Mouse (Mus musculus) 416B (cell line): ENCODE results near the gene Hoxc9.
A peak's percentile ranks its signal among the peaks of the same experiment; 100 is the strongest.

ENCODE experiments used
- DNase-seq: peaks from one replicate; pipeline ENCODE4 v3.0.0; 2011; ENCODE audit warnings: low read depth

Gene Hoxc9

DNA sequence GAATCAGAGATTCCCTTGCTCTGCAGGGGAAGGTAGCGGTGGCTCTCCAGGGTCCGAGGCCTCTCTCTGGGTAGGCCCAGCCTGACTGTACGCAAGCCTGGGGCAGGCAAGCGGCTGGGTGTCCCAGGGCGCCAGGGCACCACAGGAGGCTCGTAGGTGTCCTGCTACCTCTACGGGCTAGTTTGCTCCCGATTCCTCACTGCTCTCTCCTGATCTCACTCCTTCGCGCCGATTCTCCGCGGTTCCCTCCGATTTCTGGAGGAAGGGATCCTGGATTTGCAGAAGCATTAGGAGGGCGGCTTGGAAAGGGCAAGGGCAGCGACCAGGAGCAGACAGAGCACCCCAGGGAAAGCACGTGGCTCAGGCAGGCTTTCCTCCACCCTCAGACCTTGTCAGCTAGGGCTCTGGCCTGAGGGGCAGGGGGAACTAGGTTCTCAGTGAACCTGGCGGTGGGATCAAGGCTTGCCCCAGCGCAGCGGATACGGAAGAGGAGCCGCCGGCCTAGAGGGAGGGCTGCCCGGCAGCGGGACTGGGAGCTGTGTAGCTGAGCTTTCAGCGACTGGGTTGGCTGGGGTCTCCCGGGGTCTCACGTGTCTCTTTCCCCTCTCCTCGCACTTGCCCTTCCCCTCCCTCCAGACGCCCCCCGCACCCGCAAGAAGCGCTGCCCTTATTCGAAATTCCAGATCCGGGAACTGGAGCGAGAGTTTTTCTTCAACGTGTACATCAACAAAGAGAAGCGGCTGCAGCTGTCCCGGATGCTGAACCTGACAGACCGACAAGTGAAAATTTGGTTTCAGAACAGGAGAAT lies 20.2 kb upstream of the Hoxc9 start:
- DNase-seq, result no peak

DNA sequence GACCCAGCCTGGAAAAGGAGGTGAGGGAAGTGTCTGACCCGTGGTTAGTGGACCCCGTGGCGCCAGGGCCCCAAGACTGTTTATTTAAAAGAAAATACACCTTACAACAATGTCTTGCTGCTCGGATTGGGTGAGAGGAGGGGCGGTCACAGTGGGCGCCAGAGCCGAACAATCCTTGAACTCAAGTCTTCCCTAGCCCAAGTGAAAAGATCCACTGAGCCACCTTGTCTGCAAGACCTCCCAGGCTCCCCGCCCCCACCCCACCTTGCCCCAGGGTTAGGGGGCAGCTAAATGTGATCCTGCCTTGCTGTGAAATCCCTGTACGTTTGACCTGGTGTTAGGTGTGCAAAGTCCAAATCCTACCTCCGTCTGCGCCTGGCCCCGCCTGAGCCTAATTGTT lies 19.3 kb upstream of the Hoxc9 start:
- DNase-seq, result no peak

DNA sequence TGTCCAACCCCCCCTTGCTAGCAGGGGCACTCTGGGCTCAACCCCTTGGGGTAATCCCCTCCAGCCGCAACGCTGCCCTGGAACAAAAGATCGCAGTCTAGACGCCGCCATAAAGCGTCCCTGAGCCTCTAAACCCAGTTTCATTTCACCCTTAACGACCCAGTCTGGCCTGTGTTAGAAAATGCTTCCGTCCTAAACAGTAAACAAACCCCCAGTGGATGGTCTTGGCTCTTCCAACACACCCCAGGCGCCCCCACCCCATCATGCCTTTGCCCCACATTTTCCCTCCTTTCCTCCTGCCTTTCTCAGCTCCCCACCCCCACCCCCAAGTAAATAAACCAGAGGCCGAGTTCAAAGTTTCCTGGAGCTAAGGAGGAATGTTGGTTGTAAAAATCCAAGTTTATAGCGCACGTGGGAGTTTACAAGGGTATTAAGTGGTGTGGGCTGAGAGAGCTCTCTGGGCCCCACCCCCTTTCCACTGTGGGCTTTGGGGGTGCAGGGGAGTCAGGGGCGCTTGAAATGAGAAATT lies 16.5 kb upstream of the Hoxc9 start:
- no peak for DNase-seq

DNA sequence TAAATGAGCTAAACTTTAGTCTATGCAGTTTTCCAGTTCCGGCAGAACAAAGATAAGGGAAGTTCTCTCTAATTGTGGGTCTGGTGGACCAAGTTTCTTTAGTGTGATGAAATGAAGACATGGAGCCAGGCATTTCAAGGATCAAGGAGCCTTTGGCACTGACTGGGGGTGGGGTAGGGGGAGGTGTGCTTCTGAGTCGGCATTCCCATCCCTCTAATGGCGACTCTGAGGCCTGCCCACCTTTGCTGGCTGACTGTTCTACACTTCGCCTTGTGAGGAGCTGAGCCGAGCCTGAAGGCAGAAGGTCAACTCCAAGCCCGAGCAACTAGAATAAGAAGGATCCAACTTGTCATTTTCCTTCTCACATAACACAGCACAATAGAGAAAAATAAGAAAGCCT lies 14.5 kb upstream of the Hoxc9 start:
- no peak for DNase-seq

DNA sequence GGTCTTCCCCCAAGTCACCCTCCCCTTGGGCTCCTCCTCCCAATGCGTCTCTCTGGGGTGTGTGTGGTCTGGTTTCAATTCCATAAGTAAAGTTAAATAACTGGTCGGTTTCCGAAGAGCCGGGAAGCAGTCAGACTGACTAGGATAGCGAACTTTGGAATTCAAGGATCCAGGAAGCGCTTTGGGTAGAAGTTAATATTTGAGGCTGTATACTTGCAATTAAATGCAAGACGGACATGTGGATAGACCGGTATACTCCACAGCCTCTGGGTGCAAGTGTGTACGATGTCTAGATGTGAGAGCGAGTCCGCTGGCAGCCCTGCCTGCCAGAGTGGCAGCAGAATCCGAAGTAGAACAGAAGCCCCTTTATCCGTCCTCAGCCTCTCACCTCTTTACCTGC lies 13.7 kb upstream of the Hoxc9 start:
- no peak for DNase-seq

DNA sequence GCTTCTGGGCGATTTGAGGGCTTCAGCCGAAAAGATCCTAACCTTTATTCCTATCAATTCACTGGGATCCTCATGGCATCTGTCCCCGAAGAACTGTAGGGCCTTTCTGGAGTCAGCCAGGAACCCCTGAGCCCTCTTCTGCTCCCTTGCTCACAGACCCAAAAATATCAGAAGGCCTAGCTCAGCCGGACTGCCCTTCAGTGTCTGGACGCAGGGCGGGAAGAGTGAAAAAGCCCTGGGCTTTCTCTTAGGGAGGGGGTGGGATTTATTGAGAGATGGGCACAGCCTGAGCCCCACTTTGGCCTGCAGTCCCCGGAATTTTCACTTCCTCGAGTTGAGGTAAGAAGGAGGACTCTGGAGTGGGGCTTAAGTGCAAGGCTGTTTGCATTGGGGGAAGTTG lies 13.0 kb upstream of the Hoxc9 start:
- DNase-seq, result no peak

DNA sequence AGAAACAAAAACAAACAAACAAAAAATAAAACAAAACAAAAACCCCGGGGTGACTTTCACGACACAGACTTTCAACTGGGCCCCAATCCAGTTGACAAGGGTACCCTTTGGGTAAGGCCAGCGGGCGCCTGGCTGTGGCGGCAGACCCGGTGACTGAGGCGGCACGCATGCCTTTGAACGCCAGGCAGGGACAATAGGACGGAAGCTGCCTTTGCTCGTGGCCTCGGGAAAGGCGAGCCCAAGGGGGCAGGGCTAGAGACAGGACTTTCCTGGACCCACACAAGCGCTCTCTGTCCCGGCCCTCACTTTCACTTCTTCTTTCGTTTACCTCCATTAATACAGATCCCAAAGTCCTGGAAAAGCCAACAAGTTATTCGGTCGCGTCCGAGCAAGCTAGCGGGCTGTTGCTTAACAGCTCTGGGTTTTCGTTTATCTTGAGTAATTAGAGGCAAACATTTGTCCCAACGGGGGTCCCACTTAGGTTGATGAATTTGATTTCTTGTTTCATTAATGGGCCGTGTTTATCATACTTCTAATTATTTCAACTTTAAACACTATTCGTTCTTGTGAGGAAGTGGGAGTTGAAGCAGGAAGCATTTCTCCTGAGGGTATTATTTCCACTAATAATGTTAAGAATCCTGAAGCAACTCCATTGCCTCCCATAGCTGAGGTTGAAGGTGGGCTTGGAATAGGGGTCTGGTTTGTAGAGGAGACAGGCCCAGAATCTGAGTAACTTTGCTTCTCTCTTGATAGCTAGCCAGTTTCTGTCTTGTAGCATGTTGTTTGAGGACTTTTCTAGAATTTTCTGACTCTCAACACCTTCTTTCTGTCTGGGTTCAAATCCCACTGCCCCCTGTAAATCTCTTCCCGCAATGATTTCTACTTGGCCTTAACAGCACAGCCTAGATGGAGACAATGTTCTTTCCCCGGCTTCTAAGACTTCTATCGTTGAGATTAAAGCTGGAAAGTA lies 12.3 kb upstream of the Hoxc9 start:
- DNase-seq, result no peak

DNA sequence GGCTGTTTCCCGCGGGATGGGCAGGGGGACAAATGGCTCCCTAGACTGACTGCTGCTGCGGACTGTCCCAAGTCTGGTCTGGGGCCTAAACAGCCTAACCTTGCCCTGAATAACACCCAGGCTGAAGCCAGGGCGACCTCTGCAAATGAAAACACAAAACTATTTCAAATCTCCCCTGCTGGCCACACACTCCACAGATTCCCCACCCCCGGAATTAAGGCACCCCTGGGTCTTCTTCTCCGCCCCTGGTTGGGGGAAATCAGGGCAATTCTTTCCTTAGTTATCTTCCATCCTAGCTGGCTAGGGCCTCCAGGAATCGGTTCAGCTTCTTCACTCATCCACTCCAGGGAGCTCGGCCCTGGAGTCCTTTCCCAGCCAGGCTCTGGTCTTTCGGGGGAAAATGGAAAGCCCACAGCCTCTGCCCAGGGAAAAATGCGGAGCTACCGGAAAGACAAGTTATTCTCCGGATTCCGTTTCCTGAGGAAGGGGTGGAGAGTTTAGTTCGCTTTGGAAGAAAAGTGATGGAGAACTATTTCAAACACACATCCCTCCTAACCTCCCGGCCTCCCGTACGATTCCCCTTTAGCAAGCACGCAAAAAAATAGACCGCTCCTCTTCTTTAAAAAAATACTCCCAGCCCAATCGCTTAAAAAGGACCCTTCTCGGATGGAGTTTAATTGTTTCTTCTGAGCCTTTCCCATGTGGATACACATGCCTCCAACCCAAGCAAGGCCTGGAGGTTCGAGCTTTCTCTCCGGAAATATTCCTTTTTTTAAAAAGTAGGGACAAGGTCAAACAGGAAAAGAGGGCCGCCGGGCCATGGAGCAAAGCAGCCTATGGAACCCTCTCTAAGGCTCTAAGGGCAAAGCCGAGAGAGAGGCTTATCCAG lies 11.0 kb upstream of the Hoxc9 start:
- no peak for DNase-seq

DNA sequence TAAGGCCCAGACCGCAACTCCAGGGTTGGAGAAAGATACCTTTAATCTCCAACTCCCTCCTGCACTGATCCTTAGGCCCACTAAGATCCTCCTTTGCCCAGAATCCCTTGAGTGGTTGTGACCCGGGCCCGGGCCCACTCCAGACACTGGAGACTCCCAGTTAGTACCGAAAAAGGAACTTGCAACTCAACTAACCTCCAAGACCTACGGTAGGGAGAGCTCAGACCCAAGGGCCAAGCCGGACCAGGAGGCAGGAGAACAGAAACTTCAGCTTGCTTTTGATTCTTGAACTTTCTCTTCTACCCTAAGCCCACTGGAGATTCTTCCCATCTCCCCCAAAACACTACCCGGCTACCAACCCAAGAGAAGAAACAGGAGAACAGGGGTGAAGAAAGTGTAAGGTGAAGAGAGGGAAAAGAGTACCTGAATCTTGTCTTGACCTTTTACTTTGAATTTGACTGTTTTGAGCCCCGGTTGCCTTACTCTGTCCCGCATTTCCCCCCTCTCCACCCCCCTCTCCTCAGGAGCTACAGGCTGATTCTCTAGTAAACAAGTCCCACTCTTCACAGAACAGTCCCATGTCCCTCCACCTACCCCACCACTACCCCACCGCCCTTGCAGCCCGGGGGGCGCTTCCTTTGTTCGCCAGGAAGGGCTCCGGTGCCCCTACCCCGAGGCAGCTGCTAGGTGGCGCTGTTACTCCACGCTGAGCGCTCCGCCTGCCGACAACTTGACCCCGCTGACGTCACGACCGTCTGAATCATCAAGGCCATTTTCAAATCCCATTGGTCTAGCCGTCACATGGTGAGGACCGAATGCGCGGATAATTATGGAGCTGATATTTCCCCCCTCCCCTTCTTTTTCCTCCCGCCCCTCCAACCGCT lies 10.1 kb upstream of the Hoxc9 start:
- peak; percentile 94 for DNase-seq

DNA sequence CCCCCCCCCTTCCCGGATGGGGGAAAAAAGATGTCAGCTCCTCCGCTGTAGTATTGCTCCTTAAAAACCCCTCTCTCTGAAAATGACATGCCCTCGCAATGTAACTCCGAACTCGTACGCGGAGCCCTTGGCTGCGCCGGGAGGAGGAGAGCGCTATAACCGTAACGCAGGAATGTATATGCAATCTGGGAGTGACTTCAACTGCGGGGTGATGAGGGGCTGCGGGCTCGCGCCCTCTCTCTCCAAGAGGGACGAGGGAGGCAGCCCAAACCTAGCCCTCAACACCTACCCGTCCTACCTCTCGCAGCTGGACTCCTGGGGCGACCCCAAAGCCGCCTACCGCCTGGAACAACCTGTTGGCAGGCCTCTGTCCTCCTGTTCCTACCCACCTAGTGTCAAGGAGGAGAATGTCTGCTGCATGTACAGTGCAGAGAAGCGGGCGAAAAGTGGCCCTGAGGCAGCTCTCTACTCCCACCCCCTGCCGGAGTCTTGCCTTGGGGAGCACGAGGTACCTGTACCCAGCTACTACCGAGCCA lies 9.4 kb upstream of the Hoxc9 start, which contains the start of gene Hoxc10:
TSS of gene Hoxc10 (plus strand) at position 21 of the 536 bp plus-strand sequence.
- DNase-seq, result no peak

DNA sequence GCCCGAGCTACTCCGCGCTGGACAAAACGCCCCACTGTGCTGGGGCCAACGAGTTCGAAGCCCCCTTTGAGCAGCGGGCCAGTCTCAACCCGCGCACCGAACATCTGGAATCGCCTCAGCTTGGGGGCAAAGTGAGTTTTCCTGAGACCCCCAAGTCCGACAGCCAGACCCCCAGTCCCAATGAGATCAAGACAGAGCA lies 9.0 kb upstream of the Hoxc9 start, which contains the start of gene Hoxc5:
TSS of gene Hoxc5 (plus strand) at position 132 of the 199 bp plus-strand sequence.
- DNase-seq, result no peak

DNA sequence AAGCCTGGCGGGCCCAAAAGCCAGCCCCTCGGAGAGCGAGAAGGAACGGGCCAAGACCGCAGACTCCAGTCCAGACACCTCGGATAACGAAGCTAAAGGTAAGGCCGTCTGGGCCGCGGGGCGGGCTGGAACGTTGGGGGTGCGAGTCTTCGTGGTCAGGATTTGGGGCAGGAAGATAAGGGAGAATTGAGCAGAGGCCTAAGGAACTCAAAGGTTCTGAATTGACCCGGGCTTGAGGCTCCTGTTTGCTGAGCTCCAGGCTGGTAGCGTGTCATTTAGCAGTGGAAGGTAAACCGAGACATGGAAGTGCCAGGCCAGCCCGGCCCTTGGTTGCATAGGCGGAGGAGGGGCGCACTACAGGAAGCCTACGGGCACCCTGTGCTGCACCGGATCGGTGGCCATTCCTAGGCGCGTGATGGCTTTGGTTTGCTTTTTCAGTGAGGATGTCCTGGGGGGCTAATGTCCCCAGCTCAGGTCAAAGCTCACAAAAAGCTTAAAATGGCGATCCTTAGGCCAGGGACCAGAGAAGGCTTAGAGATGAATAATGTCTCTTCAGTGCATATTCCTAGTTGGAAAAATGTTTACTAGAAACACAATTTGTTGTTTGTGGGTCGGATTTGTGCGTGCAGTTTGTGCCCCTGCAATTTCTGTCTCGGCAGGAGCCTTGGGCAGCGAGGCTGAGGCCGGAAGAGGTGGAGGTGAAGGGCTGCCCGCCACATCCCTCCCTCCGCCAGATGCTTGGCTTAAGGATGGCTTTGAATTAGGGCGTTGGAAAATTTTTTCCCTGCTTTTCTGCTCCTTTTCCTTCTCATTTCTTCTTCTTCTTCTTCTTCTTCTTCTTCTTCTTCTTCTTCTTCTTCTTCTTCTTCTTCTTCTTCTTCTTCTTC lies 8.5 kb upstream of the Hoxc9 start:
- no peak for DNase-seq

DNA sequence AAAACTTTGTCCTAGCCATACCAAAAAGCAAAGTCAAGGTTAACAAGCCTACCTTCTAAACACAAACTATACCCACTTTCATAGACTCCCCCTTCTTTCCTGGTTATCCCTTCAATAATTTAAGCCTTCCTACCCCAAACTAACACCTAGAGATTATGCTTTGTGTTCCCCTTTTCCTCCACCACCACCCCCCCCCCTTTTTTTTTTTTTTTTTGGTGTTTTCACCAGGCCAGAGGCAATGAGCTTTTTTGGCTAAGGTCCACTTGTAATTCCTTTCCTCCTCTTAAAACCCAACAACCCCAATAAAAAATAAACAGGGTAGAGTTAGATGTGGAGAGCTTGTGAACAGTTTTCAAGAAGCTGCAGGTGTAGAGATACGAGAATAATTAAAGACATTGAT lies 6.9 kb upstream of the Hoxc9 start:
- DNase-seq, result no peak

DNA sequence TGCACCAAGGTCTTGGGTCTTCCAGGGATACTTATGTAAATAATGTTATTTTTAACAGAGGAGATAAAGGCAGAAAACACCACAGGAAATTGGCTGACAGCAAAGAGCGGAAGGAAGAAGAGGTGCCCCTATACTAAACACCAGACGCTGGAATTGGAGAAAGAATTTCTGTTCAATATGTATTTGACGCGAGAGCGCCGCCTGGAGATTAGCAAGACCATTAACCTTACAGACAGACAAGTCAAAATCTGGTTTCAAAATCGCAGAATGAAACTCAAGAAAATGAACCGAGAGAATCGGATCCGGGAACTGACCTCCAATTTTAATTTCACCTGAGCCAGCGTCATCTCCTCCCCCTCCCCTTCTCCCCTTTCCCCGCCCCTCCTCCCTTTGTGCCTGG lies 5.5 kb upstream of the Hoxc9 start:
- peak; percentile 59 for DNase-seq

DNA sequence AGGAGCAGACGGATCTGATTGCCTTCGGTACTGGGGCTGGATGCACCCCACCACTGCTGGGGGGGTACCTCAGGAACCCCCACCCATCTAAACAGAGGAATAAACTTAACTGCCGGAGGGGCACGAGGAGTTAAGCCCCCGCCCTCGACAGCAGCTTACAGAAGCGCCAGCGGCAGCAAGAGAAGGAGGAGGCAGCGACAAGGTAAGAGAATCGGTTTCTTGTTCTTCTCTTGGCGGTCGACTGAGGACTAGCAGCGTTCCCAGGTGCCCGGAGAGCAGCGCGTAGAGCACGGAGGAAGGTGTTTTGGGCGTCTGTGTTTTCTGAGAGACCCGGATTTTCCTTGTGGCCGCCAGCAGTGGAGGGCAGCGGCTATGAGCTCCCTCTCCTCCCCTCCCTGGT lies 4.0 kb upstream of the Hoxc9 start:
- no peak for DNase-seq

DNA sequence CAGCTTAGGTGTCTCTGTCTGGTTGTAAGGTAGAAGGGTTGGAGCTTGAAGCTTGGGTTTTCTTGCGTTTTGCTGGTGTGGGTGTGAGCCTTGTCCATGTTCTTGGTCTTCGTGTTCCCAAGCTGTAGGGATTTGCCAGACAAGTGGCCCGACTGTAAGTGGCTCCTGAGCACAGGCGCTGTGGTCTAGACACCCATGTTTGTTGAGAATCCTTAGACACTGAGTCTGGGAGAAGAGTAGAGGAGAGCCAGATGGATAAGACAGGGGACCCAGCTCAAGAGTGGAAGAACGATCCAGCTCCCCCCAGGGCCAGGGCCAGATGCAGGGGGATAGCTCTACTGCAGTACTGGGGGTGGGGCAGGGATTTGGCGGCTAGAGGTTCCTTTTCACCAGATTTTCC lies 3.5 kb upstream of the Hoxc9 start:
- DNase-seq, result no peak

DNA sequence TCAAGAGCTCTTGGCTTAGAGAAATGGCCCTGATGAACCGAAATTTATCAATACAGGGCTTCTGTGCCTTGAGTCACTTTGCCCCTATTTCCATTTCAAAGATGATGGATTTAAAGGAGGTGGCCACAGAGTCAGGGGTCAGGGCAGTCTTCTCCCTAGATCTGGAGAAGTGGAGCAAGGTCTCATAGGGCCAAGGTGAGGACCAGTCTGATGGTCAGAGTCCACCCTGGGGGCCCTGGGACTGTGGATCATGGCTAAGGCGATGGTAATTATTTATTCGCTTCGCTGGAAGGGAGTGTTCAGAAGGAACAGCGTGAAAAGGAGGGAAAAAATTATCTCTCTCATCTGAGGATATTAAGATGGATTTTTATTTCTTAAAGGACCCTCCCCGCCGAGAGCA lies 1.2 kb upstream of the Hoxc9 start:
- no peak for DNase-seq

DNA sequence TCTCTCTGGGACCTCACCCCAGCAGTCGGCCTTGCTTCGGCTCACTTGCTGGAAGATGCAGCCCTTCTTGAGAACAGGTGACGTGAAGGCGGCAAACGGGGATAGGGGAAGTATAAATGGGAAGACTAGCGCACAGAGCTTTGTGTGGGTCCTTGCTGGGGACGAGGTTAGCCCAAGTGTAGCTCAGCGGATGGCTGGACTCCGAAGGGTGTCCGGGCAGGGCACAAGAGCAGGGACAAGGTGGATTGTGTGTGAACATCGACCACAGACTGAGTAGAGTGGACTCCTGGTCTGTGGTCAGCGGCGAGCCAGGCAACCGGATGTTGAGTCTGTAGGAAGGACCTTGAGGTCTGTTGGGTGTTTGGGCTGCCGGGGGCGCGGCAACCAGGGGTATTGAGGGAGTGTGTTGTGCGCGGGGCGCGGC lies 539 bp upstream of the Hoxc9 start:
- DNase-seq, result peak; percentile 71

DNA sequence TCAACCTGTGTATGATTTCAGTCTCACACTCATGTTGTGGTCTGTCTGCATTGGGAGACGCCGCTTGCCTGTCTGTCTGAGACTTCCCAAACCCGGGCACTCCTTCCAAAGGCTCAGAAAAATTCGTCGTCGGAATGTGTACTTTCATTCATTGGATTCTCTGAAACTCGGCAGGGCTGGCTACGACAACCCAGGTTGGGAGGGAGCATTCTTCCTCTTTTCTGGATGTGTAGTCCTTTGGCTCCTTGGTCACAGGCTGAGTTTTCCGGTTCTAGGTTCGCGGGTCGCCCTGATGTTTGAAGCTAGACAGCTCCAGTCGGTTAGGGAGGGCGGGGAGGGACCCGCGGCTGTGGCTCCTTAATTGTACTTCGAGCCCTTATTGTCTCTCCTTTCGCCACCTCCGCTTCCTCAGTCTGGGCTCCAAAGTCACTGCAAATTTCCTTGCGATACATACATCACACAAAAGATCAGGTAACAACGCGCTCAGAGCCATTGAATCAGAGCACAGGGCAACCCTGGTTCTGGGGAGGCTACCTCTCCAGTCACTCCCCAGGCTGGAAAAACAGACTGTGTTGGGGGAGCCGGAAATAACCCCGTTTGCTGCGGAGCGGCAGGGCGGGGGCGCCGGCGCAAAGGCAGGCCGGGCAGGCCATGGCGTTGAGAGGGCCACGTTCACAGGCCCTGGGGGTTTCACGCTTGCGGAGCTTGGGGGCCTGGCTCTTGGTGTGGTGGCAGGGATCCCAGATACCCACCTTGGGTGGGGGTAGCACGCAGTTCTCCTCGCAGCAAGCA lies 588 bp downstream of the Hoxc9 start:
- DNase-seq, result no peak
